Mouse (Mus musculus) embryonic facial prominence, embryonic 15.5 days (tissue): ENCODE measurements around the gene Slc31a2. TPM values are rescaled to one million over a fixed set of nuclear protein-coding genes. Genes with fewer than 3 reads are reported as not detected.

Experiments
- ATAC-seq: fragments of 200-750 bp; cut with Nextera tagmentation; 2 replicates; pipeline ENCODE4 v1.8.0; 2017; ENCODE audit warnings: low read depth, moderate TSS enrichment; ENCODE audit not compliant: insufficient number of reproducible peaks, low FRiP score, low TSS enrichment
- H3K27ac ChIP-seq: fragments of 300-500 bp; sonication (generic); replicated peaks from 2 replicates; pipeline ENCODE4 v1.5.1; 2015; ENCODE audit warnings: mild to moderate bottlenecking, inconsistent platforms
- H3K27me3 ChIP-seq: fragments of 300-500 bp; sonication (generic); 2 replicates; pipeline ENCODE4 v1.6.1; 2015; ENCODE audit warnings: inconsistent platforms
- H3K36me3 ChIP-seq: fragments of 300-500 bp; sonication (generic); 2 replicates; pipeline ENCODE4 v1.6.1; 2015; ENCODE audit warnings: mild to moderate bottlenecking, inconsistent platforms
- H3K4me1 ChIP-seq: fragments of 300-500 bp; sonication (generic); 2 replicates; pipeline ENCODE4 v1.6.1; 2015; ENCODE audit warnings: inconsistent platforms
- H3K4me2 ChIP-seq: fragments of 300-500 bp; sonication (generic); replicated peaks from 2 replicates; pipeline ENCODE4 v1.6.1; 2015; ENCODE audit warnings: mild to moderate bottlenecking, inconsistent platforms
- H3K4me3 ChIP-seq: fragments of 300-500 bp; sonication (generic); replicated peaks from 2 replicates; pipeline ENCODE4 v1.5.1; 2015; ENCODE audit warnings: mild to moderate bottlenecking, inconsistent platforms
- H3K9ac ChIP-seq: fragments of 300-500 bp; sonication (generic); 2 replicates; pipeline ENCODE4 v1.6.1; 2015; ENCODE audit warnings: inconsistent platforms
- H3K9me3 ChIP-seq: fragments of 300-500 bp; sonication (generic); replicated peaks from 2 replicates; pipeline ENCODE4 v1.6.1; 2016; ENCODE audit warnings: inconsistent platforms
- WGBS: fragments of 180-500 bp; shearing (Covaris S2); methylation state at CpG from one replicate; pipeline ENCODE4 v1.1.7; 2015; 5-methylcytosine and 5-hydroxymethylcytosine counted together
- polyA plus RNA-seq: library from polyadenylated mRNA; unstranded; fragments of >200 nt; fragmentation: Nextera tagmentation; extraction: Ambion mirVana; gene quantifications from 2 replicates; pipeline ENCODE4 v1.2.1, GENCODE M21; 2015

Slc31a2 gene
- polyA plus RNA-seq, 1 experiment from 2014 or later: 38.9 TPM

- H3K27me3 ChIP-seq: no peaks in the 10 kb centered on the region
- H3K36me3 ChIP-seq: no peaks in the 10 kb centered on the region
- no peaks in the 10 kb centered on the region for H3K9me3 ChIP-seq
- no peak overlapping the region for H3K4me2 ChIP-seq
- no peak for ATAC-seq
- WGBS: 80% methylated on average over 7 of the region's 7 CpGs
- no peak overlapping the region for H3K4me3 ChIP-seq
- H3K4me1 ChIP-seq: peaks cover 11% of the 10 kb centered on the region
- H3K27ac ChIP-seq: no peak overlapping the region
- no peak overlapping the region for H3K9ac ChIP-seq
Measured at GRCm38 (mm10) chr4:62282969-62283368, 20.6 kb downstream of the Slc31a2 start.

GRCm38 (mm10) chr4:62285576-62285975, 23.2 kb downstream of the Slc31a2 start:
- no peaks in the 10 kb centered on the region for H3K9me3 ChIP-seq
- no peaks in the 10 kb centered on the region for H3K27me3 ChIP-seq
- WGBS: 66% methylated on average over 8 of the region's 8 CpGs
- H3K4me1 ChIP-seq: peaks cover 14% of the 10 kb centered on the region
- ATAC-seq: no peak
- no peak overlapping the region for H3K27ac ChIP-seq
- H3K9ac ChIP-seq: no peak overlapping the region
- peak overlapping the region; percentile 75; the same call in 1 of the 2 replicates for H3K4me2 ChIP-seq
- H3K4me3 ChIP-seq: no peak overlapping the region
- H3K36me3 ChIP-seq: no peaks in the 10 kb centered on the region

GRCm38 (mm10) chr4:62286257-62286991, 24.1 kb downstream of the Slc31a2 start:
- Histone ChIP-seq H3K4me1 (peaks cover 14% of the 10 kb centered on the region), H3K9ac (peak overlapping the region; percentile 47), H3K27me3 (no peaks in the 10 kb centered on the region), H3K9me3 (no peaks in the 10 kb centered on the region), H3K4me2 (peak overlapping the region; percentile 75), H3K4me3 (peak overlapping the region; percentile 80), H3K36me3 (no peaks in the 10 kb centered on the region), H3K27ac (peak overlapping the region; percentile 72)
- under 1% methylated on average over 55 of the region's 55 CpGs for WGBS
- ATAC-seq: peak; percentile 89

GRCm38 (mm10) chr4:62286992-62287900, 24.9 kb downstream of the Slc31a2 start:
- 16% methylated on average over 12 of the region's 12 CpGs for WGBS
- Histone ChIP-seq H3K36me3 (no peaks in the 10 kb centered on the region), H3K4me1 (peaks cover 14% of the 10 kb centered on the region), H3K27ac (peak overlapping the region; percentile 72; the same call in 1 of the 2 replicates), H3K4me3 (peak overlapping the region; percentile 80), H3K9ac (no peak overlapping the region), H3K9me3 (no peaks in the 10 kb centered on the region), H3K27me3 (no peaks in the 10 kb centered on the region), H3K4me2 (peak overlapping the region; percentile 75)
- no peak for ATAC-seq

GRCm38 (mm10) chr4:62289226-62289625, 26.9 kb downstream of the Slc31a2 start:
- 82% methylated on average over 7 of the region's 7 CpGs for WGBS
- H3K36me3 ChIP-seq: peaks cover 4% of the 10 kb centered on the region; the same call in 1 of the 2 replicates
- H3K9me3 ChIP-seq: no peaks in the 10 kb centered on the region
- H3K9ac ChIP-seq: no peak overlapping the region
- ATAC-seq: no peak
- H3K4me2 ChIP-seq: no peak overlapping the region
- H3K27ac ChIP-seq: no peak overlapping the region
- no peaks in the 10 kb centered on the region for H3K27me3 ChIP-seq
- no peak overlapping the region for H3K4me3 ChIP-seq
- peaks cover 14% of the 10 kb centered on the region for H3K4me1 ChIP-seq

GRCm38 (mm10) chr4:62290816-62291505, 28.6 kb downstream of the Slc31a2 start:
- H3K27ac ChIP-seq: no peak overlapping the region

GRCm38 (mm10) chr4:62292461-62293180, 30.3 kb downstream of the Slc31a2 start:
- no peak overlapping the region for H3K4me3 ChIP-seq
- H3K9ac ChIP-seq: no peak overlapping the region
- H3K36me3 ChIP-seq: peaks cover 23% of the 10 kb centered on the region
- no peak overlapping the region for H3K27ac ChIP-seq
- no peaks in the 10 kb centered on the region for H3K9me3 ChIP-seq
- H3K4me2 ChIP-seq: no peak overlapping the region
- 85% methylated on average over 8 of the region's 8 CpGs for WGBS
- peaks cover 6% of the 10 kb centered on the region for H3K4me1 ChIP-seq
- H3K27me3 ChIP-seq: no peaks in the 10 kb centered on the region
- ATAC-seq: no peak

More at GRCm38 (mm10) chr4:62290816-62291505, 28.6 kb downstream of the Slc31a2 start:
- no peak overlapping the region for H3K9ac ChIP-seq
- 85% methylated on average over 9 of the region's 9 CpGs for WGBS
- no peaks in the 10 kb centered on the region for H3K27me3 ChIP-seq
- no peaks in the 10 kb centered on the region for H3K9me3 ChIP-seq
- H3K4me2 ChIP-seq: no peak overlapping the region
- no peak overlapping the region for H3K4me3 ChIP-seq
- peaks cover 8% of the 10 kb centered on the region; the same call in 1 of the 2 replicates for H3K36me3 ChIP-seq
- H3K4me1 ChIP-seq: peaks cover 14% of the 10 kb centered on the region
- no peak for ATAC-seq

- no peaks in the 10 kb centered on the region for H3K9me3 ChIP-seq
- WGBS: 68% methylated on average over 10 of the region's 10 CpGs
- H3K36me3 ChIP-seq: peaks cover 28% of the 10 kb centered on the region
- no peak overlapping the region for H3K4me2 ChIP-seq
- no peak overlapping the region for H3K9ac ChIP-seq
- no peak overlapping the region for H3K27ac ChIP-seq
- no peak for ATAC-seq
- no peaks in the 10 kb centered on the region for H3K4me1 ChIP-seq
- no peak overlapping the region for H3K4me3 ChIP-seq
- H3K27me3 ChIP-seq: no peaks in the 10 kb centered on the region
Measured at GRCm38 (mm10) chr4:62293219-62293861, 31.0 kb downstream of the Slc31a2 start.

- Histone ChIP-seq H3K9ac (no peak overlapping the region), H3K36me3 (peaks cover 42% of the 10 kb centered on the region), H3K4me2 (no peak overlapping the region), H3K27ac (no peak overlapping the region), H3K4me1 (no peaks in the 10 kb centered on the region), H3K27me3 (no peaks in the 10 kb centered on the region), H3K4me3 (no peak overlapping the region), H3K9me3 (no peaks in the 10 kb centered on the region)
- 100% methylated on average over 1 of the region's 1 CpGs for WGBS
- no peak for ATAC-seq
Measured at GRCm38 (mm10) chr4:62294741-62295140, 32.4 kb downstream of the Slc31a2 start.
